Mouse (Mus musculus): Measurements from ENCODE around the gene C1ql4.

DNA sequence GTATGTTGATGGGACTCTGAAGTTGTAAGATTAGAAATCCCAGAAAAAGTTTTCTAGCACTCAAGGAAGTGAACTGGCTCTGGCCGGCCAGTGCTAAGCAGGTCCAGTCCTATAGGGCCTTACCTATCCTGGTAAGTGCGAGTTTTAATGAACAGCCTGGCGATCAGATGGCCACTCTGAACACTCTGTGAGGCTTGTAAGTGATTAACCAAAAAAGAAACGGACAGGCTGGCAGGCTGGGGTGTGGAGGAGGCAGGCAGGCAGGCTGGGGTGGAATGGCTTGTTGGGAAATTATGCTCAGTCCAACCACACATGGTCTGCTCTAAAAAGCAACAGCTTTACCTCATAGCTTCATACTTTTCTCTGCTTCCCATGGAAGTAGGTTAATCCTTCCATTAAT lies 52.2 kb downstream of the C1ql4 start:
- TF ChIP-seq CTCF (IDR thresholded peaks at IDR 0.05; ENCODE audit: extremely low read depth, insufficient read depth, low read length) (no peak), POLR2A (IDR thresholded peaks at IDR 0.05; ENCODE audit: extremely low read depth, insufficient read depth, low read length) (no peak)

Data from cortical plate, adult 2 months (tissue).